Mouse (Mus musculus) mammary gland, adult 2 months (tissue): Measurements from ENCODE around the gene Dhx35. TPM values are rescaled to one million over a fixed set of nuclear protein-coding genes. Genes with fewer than 3 reads are reported as not detected.

Source experiments
- polyA plus RNA-seq: library from polyadenylated mRNA; depleted of rRNA; stranded (reverse); fragments of >200 nt; gene quantifications from 2 replicates; pipeline ENCODE4 v1.2.3, GENCODE M21; 2012; ENCODE audit warnings: low replicate concordance; rRNA removed

The Dhx35 gene
- 16.1 and 17.5 TPM in 2 replicates for polyA plus RNA-seq

DNA sequence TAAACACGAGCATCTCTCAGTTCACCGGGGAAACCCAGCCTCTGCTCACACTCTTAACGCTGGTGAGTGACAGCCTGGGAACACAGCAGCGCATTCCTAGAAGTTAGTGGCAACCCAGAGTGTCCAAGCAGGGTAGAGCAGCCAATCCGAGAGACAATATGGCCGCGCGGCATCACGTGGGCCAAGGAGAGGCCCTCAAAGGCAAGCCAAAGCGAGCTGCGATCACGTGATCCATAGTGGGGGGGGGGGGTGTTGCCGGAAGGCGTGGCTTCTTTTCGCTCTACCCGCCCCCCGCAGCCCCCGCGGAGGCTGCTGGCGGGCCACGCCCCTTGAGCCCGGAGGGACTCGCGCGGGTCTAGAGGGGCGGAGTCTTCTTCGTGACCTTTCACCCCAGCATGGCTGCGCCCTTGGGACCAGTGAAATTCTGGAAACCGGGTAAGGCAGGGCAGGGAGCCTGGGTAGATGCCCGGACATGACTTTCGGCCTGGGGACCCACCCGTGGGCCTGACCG, at the start of gene Dhx35:
Dhx35 (plus strand) TSS at position 314 of the 511 bp plus-strand sequence.

GRCm38 (mm10) chr2:158767742-158768339, 26.8 kb upstream of the Dhx35 start, which contains the start of gene Fam83d:
Gene Fam83d (plus strand): TSS chr2:158768093.

Other genes with a start within 250 kb of the Dhx35 start
- gene Slc32a1, start 184.0 kb upstream of the Dhx35 start, polyA plus RNA-seq: 0.07 and 0.13 TPM in 2 replicates
- gene Actr5, start 169.9 kb upstream of the Dhx35 start, polyA plus RNA-seq: 6.5 and 10.3 TPM in 2 replicates
- 9.0 and 12.0 TPM in 2 replicates for gene Ppp1r16b, start 129.4 kb upstream of the Dhx35 start, polyA plus RNA-seq
- gene Fam83d, start 26.7 kb upstream of the Dhx35 start, polyA plus RNA-seq: 2.3 and 2.6 TPM in 2 replicates